Mouse (Mus musculus) skeletal muscle tissue, adult 2 months (tissue): ENCODE measurements around the gene Megf6.

Experiments
- DNase-seq: peaks from one replicate; pipeline ENCODE4 v3.0.0-alpha.2; 2012; ENCODE audit warnings: low read depth, low spot score

The Megf6 gene

GRCm38 (mm10) chr4:154249316-154249715, 78.8 kb downstream of the Megf6 start:
- no peak for DNase-seq

GRCm38 (mm10) chr4:154252537-154253255, 82.2 kb downstream of the Megf6 start:
- DNase-seq = no peak

GRCm38 (mm10) chr4:154260755-154261154, 90.2 kb downstream of the Megf6 start:
- DNase-seq = no peak

- no peak for DNase-seq
Observed at GRCm38 (mm10) chr4:154262071-154262470, 91.5 kb downstream of the Megf6 start.

GRCm38 (mm10) chr4:154267511-154267910, 97.0 kb downstream of the Megf6 start:
- peak; percentile 17 for DNase-seq

- no peak for DNase-seq
Observed at GRCm38 (mm10) chr4:154269520-154269919, 99.0 kb downstream of the Megf6 start.

GRCm38 (mm10) chr4:154273000-154273399, 102.5 kb downstream of the Megf6 start:
- peak; percentile 50 for DNase-seq

- no peak for DNase-seq
Observed at GRCm38 (mm10) chr4:154279481-154279880, 109.0 kb downstream of the Megf6 start.

GRCm38 (mm10) chr4:154283671-154284070, 113.1 kb downstream of the Megf6 start:
- no peak for DNase-seq

GRCm38 (mm10) chr4:154293735-154294201, 123.2 kb downstream of the Megf6 start:
- no peak for DNase-seq

GRCm38 (mm10) chr4:154294262-154294731, 123.8 kb downstream of the Megf6 start:
- no peak for DNase-seq

- no peak for DNase-seq
Observed at GRCm38 (mm10) chr4:154297761-154298160, 127.2 kb downstream of the Megf6 start.

GRCm38 (mm10) chr4:154299541-154300271, 129.2 kb downstream of the Megf6 start:
- no peak for DNase-seq

- DNase-seq = peak; percentile 44
Observed at GRCm38 (mm10) chr4:154301466-154301881, 130.9 kb downstream of the Megf6 start, which contains the start of gene Arhgef16. TSS of gene Arhgef16 (minus strand) at chr4:154301676.

GRCm38 (mm10) chr4:154309131-154309530, 138.6 kb downstream of the Megf6 start:
- no peak for DNase-seq

GRCm38 (mm10) chr4:154310576-154311262, 140.2 kb downstream of the Megf6 start:
- no peak for DNase-seq

- DNase-seq = no peak
Observed at GRCm38 (mm10) chr4:154312143-154312812, 141.7 kb downstream of the Megf6 start.

GRCm38 (mm10) chr4:154312935-154313621, 142.5 kb downstream of the Megf6 start:
- no peak for DNase-seq

GRCm38 (mm10) chr4:154313622-154313967, 143.1 kb downstream of the Megf6 start:
- DNase-seq = no peak
